In the genomic region with DNA sequence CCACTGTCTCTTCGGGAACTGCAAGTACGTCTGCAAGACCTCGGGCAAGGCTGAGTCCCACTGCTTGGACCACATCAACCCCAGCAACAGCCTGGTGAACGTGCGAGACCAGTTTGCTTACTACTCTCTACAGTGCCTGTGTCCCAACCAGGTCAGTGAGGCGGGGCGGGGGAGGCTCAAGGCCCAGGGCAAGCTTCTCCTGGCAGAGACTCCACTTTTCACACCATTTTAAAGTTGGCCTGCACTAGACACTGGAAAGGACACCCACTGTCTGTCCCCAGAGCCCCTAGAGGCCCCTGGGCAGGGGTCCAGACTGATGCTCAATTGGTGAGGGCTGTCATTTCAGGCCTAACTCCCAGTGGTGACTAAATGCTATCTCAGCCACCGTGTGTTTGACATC, we compare ENCODE assay signal across 19 mouse cellular contexts.
DNase-seq lines count a peak whose midpoint lies in the region; ATAC-seq and TF ChIP-seq lines count a peak whose summit lies in the region.
"Had no signal": no experiment of that assay in that cellular context is flagged by ENCODE, and none has a peak within 500 bp of the region (broad histone marks: within the 10 kb centered on the region; RNA-seq: fewer than 3 reads in every experiment).

No protein-coding gene starts in this region.

- 77% methylated on average over 8 of the region's 8 CpGs for WGBS in heart, embryonic 16.5 days
- 80% methylated on average over 8 of the region's 8 CpGs for WGBS in lung, adult 2 months

- no peak for TF ChIP-seq POLR2A in lung, adult 2 months (IDR thresholded peaks at IDR 0.05; ENCODE audit: borderline replicate concordance, extremely low read depth, low read depth, low read length)

- peaks cover 25% of the 10 kb centered on the region for H3K4me1 ChIP-seq in heart, embryonic 16.5 days (ENCODE audit: control insufficient read depth, insufficient read depth, low read length)
- peaks cover 6% of the 10 kb centered on the region for H3K4me1 ChIP-seq in lung, adult 2 months (ENCODE audit: control insufficient read depth, insufficient read depth, low read length)

- no peak for TF ChIP-seq CTCF in lung, adult 2 months (IDR thresholded peaks at IDR 0.05; ENCODE audit: insufficient read depth, low read length)

- H3K4me2 ChIP-seq in heart, embryonic 16.5 days (ENCODE audit: low read depth, low read length): no peak overlapping the region
- H3K4me2 ChIP-seq: forebrain, embryonic 12.5 days; hindbrain, embryonic 12.5 days; neural tube, embryonic 15.5 days had no signal

- H3K27me3 ChIP-seq in heart, embryonic 16.5 days (ENCODE audit: control insufficient read depth, insufficient read depth, low read length): no peaks in the 10 kb centered on the region

- no peak overlapping the region for H3K9ac ChIP-seq in heart, embryonic 16.5 days (ENCODE audit: low read length)
- H3K9ac ChIP-seq: forebrain, embryonic 12.5 days; hindbrain, embryonic 12.5 days; neural tube, embryonic 15.5 days had no signal

- peak; percentile 68 for DNase-seq in gastrocnemius, adult 18-20 months (ENCODE audit: low spot score)
- no peak for DNase-seq in gastrocnemius, postnatal 14 days
- DNase-seq in heart, postnatal 14 days: no peak
- peak; percentile 52 for DNase-seq in lung, postnatal 10 days
- no peak for DNase-seq in lung, adult 2 months
- peak; percentile 72 for DNase-seq in gonadal fat pad, adult 2 months (ENCODE audit: low read depth)
- no peak for DNase-seq in spleen, postnatal 4 days (ENCODE audit: low spot score in 2 of 2)
- DNase-seq: gastrocnemius, postnatal 25 days; spleen, adult 18-20 months; thymus, postnatal 25 days had no signal

- H3K36me3 ChIP-seq in heart, embryonic 16.5 days (ENCODE audit: control insufficient read depth, insufficient read depth): peaks cover 26% of the 10 kb centered on the region
- H3K36me3 ChIP-seq: forebrain, embryonic 12.5 days; hindbrain, embryonic 12.5 days; neural tube, embryonic 15.5 days had no signal

- no peaks in the 10 kb centered on the region for H3K9me3 ChIP-seq in heart, embryonic 16.5 days (replicated peaks; ENCODE audit: control insufficient read depth, low read length)
- H3K9me3 ChIP-seq: forebrain, embryonic 12.5 days; hindbrain, embryonic 12.5 days; midbrain, embryonic 10.5 days; neural tube, embryonic 15.5 days had no signal

- 0 out of 2 replicates have a peak, but pooled peaks have one; percentile 7 for ATAC-seq in heart, embryonic 16.5 days (replicated peaks; ENCODE audit: extremely low read depth, insufficient read depth, low FRiP score)
- ATAC-seq: CD4-positive, CD25-positive, alpha-beta regulatory T cell, adult 4 months; intestine, postnatal 0 days; midbrain, embryonic 16.5 days had no signal

- peak overlapping the region; percentile 68 for H3K27ac ChIP-seq in heart, embryonic 16.5 days (ENCODE audit: low read length)
- H3K27ac ChIP-seq: forebrain, embryonic 12.5 days; hindbrain, embryonic 12.5 days; midbrain, embryonic 10.5 days; neural tube, embryonic 15.5 days had no signal

- intact Hi-C loops in gastrocnemius, postnatal 14 days (cut with DNase I; ENCODE audit: low total_unique reads): no loop called here
- intact Hi-C loops in heart, postnatal 14 days (cut with DNase I): no loop called here

- H3K4me3 ChIP-seq in heart, embryonic 16.5 days (ENCODE audit: low read length): no peak overlapping the region
- no peak overlapping the region for H3K4me3 ChIP-seq in lung, adult 2 months (replicated peaks; ENCODE audit: extremely low read depth, low read depth, low read length)
- H3K4me3 ChIP-seq: forebrain, embryonic 12.5 days; hindbrain, embryonic 12.5 days; midbrain, embryonic 10.5 days; myocyte; neural tube, embryonic 15.5 days had no signal

Comparison
In these comparisons a context has a peak if more than half of its experiments do, and no peak if none do; other contexts are left out.
1. DNase-seq: peak in gastrocnemius, adult 18-20 months (single experiment), lung, postnatal 10 days (single experiment) and gonadal fat pad, adult 2 months (single experiment); none in gastrocnemius, postnatal 14 days (single experiment), heart, postnatal 14 days (0 of 2), lung, adult 2 months (single experiment) and spleen, postnatal 4 days (0 of 2).